In the genomic region with DNA sequence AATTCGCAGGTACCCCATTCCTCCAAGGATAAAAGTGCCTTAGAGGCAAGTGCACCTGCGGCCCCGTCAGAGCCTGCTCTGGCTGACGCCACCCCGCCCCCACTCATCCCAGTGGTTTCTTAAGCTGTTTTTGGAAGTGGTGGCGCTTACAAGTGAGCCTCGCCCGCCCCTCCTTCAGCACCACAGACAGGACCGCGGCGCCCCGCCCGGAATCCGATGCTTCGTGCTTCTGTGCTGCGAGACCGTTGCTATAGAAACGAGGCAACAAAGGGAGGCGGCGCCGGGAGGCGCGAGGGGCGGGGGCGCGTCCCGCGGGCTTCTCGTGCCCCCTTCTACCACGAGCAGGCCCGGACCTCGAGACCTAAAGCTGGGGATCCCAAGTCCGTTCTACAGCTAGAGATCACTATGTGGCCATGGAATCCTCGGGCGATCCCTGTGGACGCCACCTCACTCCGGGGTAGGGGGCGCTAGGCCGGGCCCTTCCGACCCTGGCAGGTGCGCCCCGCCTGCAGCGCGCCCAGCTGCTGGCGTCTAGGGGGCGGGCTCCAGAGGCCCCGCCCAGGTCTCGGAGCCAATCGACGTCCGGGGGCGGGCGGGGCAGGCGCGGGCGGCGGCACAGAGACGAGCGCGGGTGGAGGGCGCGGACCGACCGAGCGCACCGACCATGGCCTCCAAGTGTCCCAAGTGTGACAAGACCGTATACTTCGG, we compare ENCODE assay signal across 8 mouse cellular contexts. TPM values are rescaled to one million over a fixed set of nuclear protein-coding genes. Genes with fewer than 3 reads are reported as not detected.
DNase-seq lines count a peak whose midpoint lies in the region; ATAC-seq lines count a peak whose summit lies in the region.

TSS of gene Crip2 (plus strand) at position 329 of the 708 bp plus-strand sequence.

- ATAC-seq in hindbrain, embryonic 15.5 days (ENCODE audit: low FRiP score, low read depth) = peak; percentile 88

- H3K36me3 ChIP-seq in hindbrain, embryonic 15.5 days = peaks cover 42% of the 10 kb centered on the region

- peak within 1 kb of the TSS; percentile 77 for H3K27ac ChIP-seq in hindbrain, embryonic 15.5 days (replicated peaks)

- H3K4me1 ChIP-seq in hindbrain, embryonic 15.5 days (replicated peaks) = peaks cover 48% of the 10 kb centered on the region

- peak within 1 kb of the TSS; percentile 58 for H3K4me2 ChIP-seq in hindbrain, embryonic 15.5 days

- H3K9me3 ChIP-seq in hindbrain, embryonic 15.5 days = no peaks in the 10 kb centered on the region

- WGBS in hindbrain, embryonic 15.5 days = under 1% methylated on average over 68 of the region's 68 CpGs

- peak within 1 kb of the TSS; percentile 81 for H3K9ac ChIP-seq in hindbrain, embryonic 15.5 days

- peak within 1 kb of the TSS; percentile 73 for H3K4me3 ChIP-seq in hindbrain, embryonic 15.5 days

- peak; percentile 91 for DNase-seq in T-cell, adult 2 months (ENCODE audit: low spot score)
- peak; percentile 42 to 52 for DNase-seq in cerebellum, postnatal 36 days
- peak; percentile 83 for DNase-seq in gastrocnemius, adult 18-20 months (ENCODE audit: low spot score)
- DNase-seq in layer of hippocampus, postnatal 36 days = peak; percentile 89 to 91
- DNase-seq in lung, postnatal 25 days (ENCODE audit: low spot score) = peak; percentile 97
- DNase-seq in right cerebral cortex, postnatal 10 days (ENCODE audit: low spot score in 2 of 2) = peak; percentile 96 to 97
- peak; percentile 88 for DNase-seq in urinary bladder, postnatal 14 days (ENCODE audit: low spot score)

- no peaks in the 10 kb centered on the region for H3K27me3 ChIP-seq in hindbrain, embryonic 15.5 days

RNA-seq across cellular contexts. Expression of gene Crip2, which starts in this region (rescaled TPM):
- total RNA-seq in gastrocnemius, adult 18-20 months (2021) = 10 to 100 TPM; 28.2 to 43.8 TPM
- polyA plus RNA-seq in hindbrain, embryonic 15.5 days (2015; fragmentation: Nextera tagmentation; extraction: Ambion mirVana) = 294 and 336 TPM in 2 replicates
- total RNA-seq in layer of hippocampus, postnatal 36 days (2021) = 10 to 100 TPM; 93.0 to 95.4 TPM

Comparison
In these comparisons a context has a peak if more than half of its experiments do, and no peak if none do; other contexts are left out.
1. Peak in every context shown above with its lines: DNase-seq, ATAC-seq, H3K4me3 ChIP-seq and H3K27ac ChIP-seq.
2. DNase-seq: peak in every context shown above with its lines; median percentile 97 in lung, postnatal 25 days; 96 in right cerebral cortex, postnatal 10 days; 91 in T-cell, adult 2 months; 90 in layer of hippocampus, postnatal 36 days; 88 in urinary bladder, postnatal 14 days; 83 in gastrocnemius, adult 18-20 months; 47 in cerebellum, postnatal 36 days.